21 mouse cellular contexts compared by ENCODE assay signal in genomic region chr6:87510999-87511398, GRCm38 (mm10). TPM values are rescaled to one million over a fixed set of nuclear protein-coding genes. Genes with fewer than 3 reads are reported as not detected.
DNase-seq lines count a peak whose midpoint lies in the region; TF ChIP-seq lines count a peak whose summit lies in the region.
"Had no signal": no experiment of that assay in that cellular context is flagged by ENCODE, and none has a peak within 500 bp of the region (broad histone marks: within the 10 kb centered on the region; RNA-seq: fewer than 3 reads in every experiment).

No protein-coding gene starts in this region.

- TF ChIP-seq CTCF in lung, adult 2 months (IDR thresholded peaks at IDR 0.05; ENCODE audit: insufficient read depth, low read length): no peak

- DNase-seq in gastrocnemius, adult 18-20 months (ENCODE audit: low spot score): peak; percentile 20
- no peak for DNase-seq in gastrocnemius, adult 8-10 months (ENCODE audit: low spot score in 2 of 2)
- DNase-seq in lung, postnatal 36 days: peak; percentile 50
- DNase-seq in lung, adult 2 months: no peak
- peak; percentile 90 for DNase-seq in adipocyte (ENCODE audit: low spot score)
- DNase-seq in skeletal muscle tissue, adult 2 months (ENCODE audit: low read depth, low spot score): peak; percentile 55
- no peak for DNase-seq in embryo, embryonic 9.5 days (ENCODE audit: extremely low spot score)
- no peak for DNase-seq in heart, adult 8-10 months (ENCODE audit: low spot score)
- DNase-seq: adrenal gland, postnatal 25 days; cerebellum, adult 11-12 months; embryo, embryonic 11 days; gastrocnemius, postnatal 14 days; kidney, adult 9 months; lung, adult 18-20 months; thymus, postnatal 14 days had no signal

- TF ChIP-seq POLR2A in lung, adult 2 months (IDR thresholded peaks at IDR 0.05; ENCODE audit: borderline replicate concordance, extremely low read depth, low read depth, low read length): no peak

- WGBS in lung, adult 2 months: 18% methylated on average over 4 of the region's 4 CpGs

- H3K4me3 ChIP-seq in lung, adult 2 months (replicated peaks; ENCODE audit: extremely low read depth, low read depth, low read length): no peak overlapping the region
- H3K4me3 ChIP-seq: erythroblast, embryonic 14.5 days; heart, embryonic 15.5 days; hindbrain, embryonic 13.5 days; limb, embryonic 12.5 days; midbrain, embryonic 12.5 days; neural tube, embryonic 12.5 days had no signal

- H3K4me1 ChIP-seq in lung, adult 2 months (ENCODE audit: control insufficient read depth, insufficient read depth, low read length): peaks cover 5% of the 10 kb centered on the region; the same call in 1 of the 2 replicates
- H3K4me1 ChIP-seq: heart, embryonic 15.5 days; hindbrain, embryonic 13.5 days; limb, embryonic 12.5 days; midbrain, embryonic 12.5 days; neural tube, embryonic 12.5 days had no signal

RNA-seq across cellular contexts. Expression of gene Arhgap25, which starts 22.1 kb away (rescaled TPM):
- total RNA-seq in gastrocnemius, adult 18-20 months (2021): under 1 TPM; 0.57 to 0.87 TPM
- total RNA-seq in gastrocnemius, adult 8-10 months (2022): under 1 TPM; 0.77 to 0.99 (median 0.78) TPM
- 4.5 and 6.6 TPM in 2 replicates for polyA plus RNA-seq in lung, adult 2 months (2012; rRNA removed)
- total RNA-seq in heart, adult 8-10 months (2022): 1 to 10 TPM; 2.4 to 3.6 (median 2.9) TPM
- polyA plus RNA-seq: erythroblast, embryonic 14.5 days had no signal

Comparison
In these comparisons a context has a peak if more than half of its experiments do, and no peak if none do; other contexts are left out.
1. DNase-seq: peak in gastrocnemius, adult 18-20 months (single experiment), lung, postnatal 36 days (single experiment), adipocyte (single experiment) and skeletal muscle tissue, adult 2 months (single experiment); none in gastrocnemius, adult 8-10 months (0 of 2), lung, adult 2 months (single experiment), embryo, embryonic 9.5 days (single experiment) and heart, adult 8-10 months (single experiment).